Mouse (Mus musculus) intestine, embryonic 16.5 days (tissue): ENCODE measurements around the gene Dach2. TPM values are rescaled to one million over a fixed set of nuclear protein-coding genes. Genes with fewer than 3 reads are reported as not detected.
"Not testable (repeated sequence)": the region's sequence is repeated elsewhere in the genome, so short reads cannot be mapped to it uniquely, and the experiment has no call there.

Experiments
- ATAC-seq: fragments of 200-750 bp; cut with Nextera tagmentation; 2 replicates; pipeline ENCODE4 v1.8.0; 2017; ENCODE audit warnings: moderate TSS enrichment, moderate library complexity
- H3K27ac ChIP-seq: fragments of 300-500 bp; sonication (generic); 2 replicates; pipeline ENCODE4 v1.5.1; 2014; ENCODE audit warnings: mild to moderate bottlenecking, low read length
- H3K27me3 ChIP-seq: fragments of 300-500 bp; sonication (generic); replicated peaks from 2 replicates; pipeline ENCODE4 v1.6.1; 2014; ENCODE audit warnings: low read length, control low read depth, mixed read lengths; ENCODE audit not compliant: control insufficient read depth, insufficient read depth
- H3K36me3 ChIP-seq: fragments of 300-500 bp; sonication (generic); 2 replicates; pipeline ENCODE4 v1.6.1; 2014; ENCODE audit warnings: low read length, control low read depth; ENCODE audit not compliant: control insufficient read depth, insufficient read depth
- H3K4me1 ChIP-seq: fragments of 300-500 bp; sonication (generic); 2 replicates; pipeline ENCODE4 v1.6.1; 2014; ENCODE audit warnings: low read length, control low read depth, mixed read lengths; ENCODE audit not compliant: control insufficient read depth, insufficient read depth
- H3K4me2 ChIP-seq: fragments of 300-500 bp; sonication (generic); 2 replicates; pipeline ENCODE4 v1.6.1; 2014; ENCODE audit warnings: low read depth, low read length, control low read depth
- H3K4me3 ChIP-seq: fragments of 300-500 bp; sonication (generic); 2 replicates; pipeline ENCODE4 v1.5.1; 2014; ENCODE audit warnings: mild to moderate bottlenecking, low read length
- H3K9ac ChIP-seq: fragments of 300-500 bp; sonication (generic); 2 replicates; pipeline ENCODE4 v1.6.1; 2014; ENCODE audit warnings: low read depth, low read length
- H3K9me3 ChIP-seq: fragments of 300-500 bp; sonication (generic); 2 replicates; pipeline ENCODE4 v1.6.1; 2016; ENCODE audit warnings: low read length, control low read depth; ENCODE audit not compliant: control insufficient read depth
- WGBS: fragments of 180-500 bp; shearing (Covaris S2); extraction: QIAGEN DNeasy Blood & Tissue Kit; methylation state at CpG from one replicate; pipeline ENCODE4 v1.1.7; 2014; 5-methylcytosine and 5-hydroxymethylcytosine counted together
- polyA plus RNA-seq: library from polyadenylated mRNA; unstranded; fragments of >200 nt; fragmentation: Nextera tagmentation; extraction: Ambion mirVana; gene quantifications from 2 replicates; pipeline ENCODE4 v1.2.1, GENCODE M21; 2015

Dach2 gene
- polyA plus RNA-seq, result 3.0 and 3.2 TPM in 2 replicates

- peak within 1 kb of the TSS; percentile 68 for H3K27ac ChIP-seq
- ATAC-seq, result peak; percentile 75
- no peaks in the 10 kb centered on the region for H3K4me1 ChIP-seq
- peak within 1 kb of the TSS; percentile 62 for H3K9ac ChIP-seq
- H3K4me3 ChIP-seq, result peak within 1 kb of the TSS; percentile 57
- peak within 1 kb of the TSS; percentile 60 for H3K4me2 ChIP-seq
- no peaks in the 10 kb centered on the region for H3K36me3 ChIP-seq
- H3K9me3 ChIP-seq, result no peaks in the 10 kb centered on the region
- WGBS, result 19% methylated on average over 21 of the region's 21 CpGs
- no peaks in the 10 kb centered on the region for H3K27me3 ChIP-seq
Measured at GRCm38 (mm10) chrX:113297404-113297803, at the start of gene Dach2. Gene Dach2 (plus strand): TSS chrX:113297510.

DNA sequence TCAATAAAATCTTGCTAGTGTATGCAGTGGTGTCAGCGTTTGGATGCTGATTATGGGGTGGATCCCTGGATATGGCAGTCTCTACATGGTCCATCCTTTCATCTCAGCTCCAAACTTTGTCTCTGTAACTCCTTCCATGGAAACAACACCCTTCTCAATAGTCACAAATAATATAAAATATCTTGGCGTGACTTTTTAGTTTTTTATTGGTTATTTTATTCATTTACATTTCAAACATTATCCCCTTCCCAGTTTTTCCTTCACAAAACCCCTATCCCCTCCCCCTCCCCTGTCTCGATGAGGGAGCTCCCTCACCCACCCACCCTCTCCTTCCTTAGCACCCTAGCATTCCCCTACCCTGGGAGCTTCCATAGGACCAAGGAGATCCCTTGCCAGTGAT, 44.9 kb upstream of the Dach2 start:
- H3K27ac ChIP-seq, H3K36me3 ChIP-seq, H3K9ac ChIP-seq, H3K27me3 ChIP-seq, ATAC-seq, H3K9me3 ChIP-seq, H3K4me2 ChIP-seq, H3K4me1 ChIP-seq, H3K4me3 ChIP-seq: not testable (repeated sequence)
- 78% methylated on average over 2 of the region's 3 CpGs for WGBS

DNA sequence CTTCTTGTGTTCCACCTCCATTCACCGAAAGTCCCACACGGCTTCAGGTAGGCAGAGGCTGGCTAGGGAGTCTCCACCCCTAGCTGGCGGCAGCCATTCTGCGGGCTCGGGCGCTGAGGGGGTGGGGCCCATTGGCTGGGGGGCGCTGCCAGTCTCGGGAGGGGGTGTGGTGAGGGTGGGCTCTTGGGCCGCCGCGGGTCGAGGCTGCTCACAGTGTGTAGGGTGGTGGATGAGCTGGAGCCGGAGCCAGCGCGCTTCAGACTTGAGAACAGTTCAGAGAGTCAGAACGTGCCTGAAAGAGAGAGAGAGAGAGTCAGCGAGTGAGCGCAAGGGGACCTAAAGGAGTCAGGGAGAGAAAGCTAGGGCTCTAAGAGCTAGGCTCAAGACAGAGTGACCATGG, 721 bp downstream of the Dach2 start:
- 22% methylated on average over 15 of the region's 18 CpGs for WGBS
- peak; percentile 99 for ATAC-seq
- Histone ChIP-seq H3K4me3 (peak overlapping the region; percentile 57), H3K4me1 (no peaks in the 10 kb centered on the region), H3K36me3 (no peaks in the 10 kb centered on the region), H3K9me3 (no peaks in the 10 kb centered on the region), H3K4me2 (peak overlapping the region; percentile 60), H3K27ac (peak overlapping the region; percentile 68), H3K27me3 (no peaks in the 10 kb centered on the region), H3K9ac (peak overlapping the region; percentile 62)

- WGBS, result 17% methylated on average over 19 of the region's 19 CpGs
- H3K4me2 ChIP-seq, result peak overlapping the region; percentile 60
- H3K9me3 ChIP-seq, result no peaks in the 10 kb centered on the region
- H3K36me3 ChIP-seq, result no peaks in the 10 kb centered on the region
- H3K4me3 ChIP-seq, result peak overlapping the region; percentile 57
- peak overlapping the region; percentile 68 for H3K27ac ChIP-seq
- peak overlapping the region; percentile 62 for H3K9ac ChIP-seq
- peak; percentile 49 for ATAC-seq
- H3K27me3 ChIP-seq, result no peaks in the 10 kb centered on the region
- no peaks in the 10 kb centered on the region for H3K4me1 ChIP-seq
Measured at GRCm38 (mm10) chrX:113298468-113298867, 1.2 kb downstream of the Dach2 start.

DNA sequence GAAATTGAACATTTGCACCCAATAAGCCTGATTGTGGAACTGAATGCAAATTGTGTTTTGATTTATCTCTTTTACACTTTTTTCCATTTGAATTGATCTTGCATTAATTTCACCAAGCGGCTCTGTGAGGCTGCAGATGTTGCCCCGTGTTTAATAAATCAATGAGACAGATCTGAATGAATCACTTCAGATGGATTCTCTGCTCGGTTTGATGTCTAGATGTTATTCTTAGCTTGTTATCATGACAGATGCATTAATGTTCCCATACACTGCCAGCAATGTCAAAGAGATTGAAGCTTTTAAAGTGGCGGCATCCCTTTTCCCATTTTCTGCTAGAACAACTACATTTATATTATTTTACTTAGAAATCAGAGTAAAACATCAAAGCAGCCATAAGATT, 7.0 kb downstream of the Dach2 start:
- no peak for ATAC-seq
- Histone ChIP-seq H3K27me3 (no peaks in the 10 kb centered on the region), H3K9ac (no peak overlapping the region), H3K36me3 (no peaks in the 10 kb centered on the region), H3K27ac (no peak overlapping the region), H3K4me3 (no peak overlapping the region), H3K9me3 (no peaks in the 10 kb centered on the region), H3K4me2 (no peak overlapping the region), H3K4me1 (no peaks in the 10 kb centered on the region)
- 56% methylated on average over 4 of the region's 4 CpGs for WGBS

- peak; percentile 56 for ATAC-seq
- Histone ChIP-seq H3K27me3 (no peaks in the 10 kb centered on the region), H3K4me3 (no peak overlapping the region)
Measured at GRCm38 (mm10) chrX:113338143-113338542, 40.8 kb downstream of the Dach2 start.

GRCm38 (mm10) chrX:113394417-113394816, 97.1 kb downstream of the Dach2 start:
- ATAC-seq, result no peak
- Histone ChIP-seq H3K9ac (no peak overlapping the region), H3K4me3 (no peak overlapping the region), H3K4me2 (no peak overlapping the region), H3K9me3 (no peaks in the 10 kb centered on the region), H3K27ac (no peak overlapping the region), H3K4me1 (no peaks in the 10 kb centered on the region), H3K27me3 (no peaks in the 10 kb centered on the region), H3K36me3 (no peaks in the 10 kb centered on the region)
- WGBS, result 37% methylated on average over 3 of the region's 3 CpGs

More at GRCm38 (mm10) chrX:113338143-113338542, 40.8 kb downstream of the Dach2 start:
- Histone ChIP-seq H3K4me2 (no peak overlapping the region), H3K36me3 (no peaks in the 10 kb centered on the region), H3K27ac (no peak overlapping the region), H3K4me1 (no peaks in the 10 kb centered on the region), H3K9ac (no peak overlapping the region), H3K9me3 (no peaks in the 10 kb centered on the region)
- 33% methylated on average over 3 of the region's 3 CpGs for WGBS

DNA sequence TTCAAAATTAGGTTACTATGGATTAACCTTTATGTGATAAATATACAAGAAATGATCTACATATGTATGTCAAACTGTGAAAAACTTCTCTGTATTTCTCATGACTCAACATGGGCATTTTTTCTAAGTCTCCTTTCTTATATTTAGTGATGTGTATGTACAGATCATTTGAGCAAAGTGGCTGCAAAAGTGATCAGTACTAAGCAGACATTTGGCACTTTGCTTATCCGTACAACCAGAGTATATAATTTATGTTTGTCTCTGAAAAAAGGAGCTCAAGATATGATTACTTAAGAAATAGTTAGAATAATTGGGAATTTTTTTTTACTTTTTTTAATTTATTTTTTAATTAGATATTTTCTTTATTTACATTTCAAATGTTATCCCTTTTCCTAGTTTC, 111.4 kb downstream of the Dach2 start:
- Histone ChIP-seq H3K4me1 (no peaks in the 10 kb centered on the region), H3K4me3 (no peak overlapping the region), H3K9ac (no peak overlapping the region), H3K9me3 (no peaks in the 10 kb centered on the region), H3K4me2 (no peak overlapping the region), H3K36me3 (no peaks in the 10 kb centered on the region), H3K27ac (no peak overlapping the region), H3K27me3 (no peaks in the 10 kb centered on the region)
- 81% methylated on average over 1 of the region's 1 CpGs for WGBS
- ATAC-seq, result no peak

DNA sequence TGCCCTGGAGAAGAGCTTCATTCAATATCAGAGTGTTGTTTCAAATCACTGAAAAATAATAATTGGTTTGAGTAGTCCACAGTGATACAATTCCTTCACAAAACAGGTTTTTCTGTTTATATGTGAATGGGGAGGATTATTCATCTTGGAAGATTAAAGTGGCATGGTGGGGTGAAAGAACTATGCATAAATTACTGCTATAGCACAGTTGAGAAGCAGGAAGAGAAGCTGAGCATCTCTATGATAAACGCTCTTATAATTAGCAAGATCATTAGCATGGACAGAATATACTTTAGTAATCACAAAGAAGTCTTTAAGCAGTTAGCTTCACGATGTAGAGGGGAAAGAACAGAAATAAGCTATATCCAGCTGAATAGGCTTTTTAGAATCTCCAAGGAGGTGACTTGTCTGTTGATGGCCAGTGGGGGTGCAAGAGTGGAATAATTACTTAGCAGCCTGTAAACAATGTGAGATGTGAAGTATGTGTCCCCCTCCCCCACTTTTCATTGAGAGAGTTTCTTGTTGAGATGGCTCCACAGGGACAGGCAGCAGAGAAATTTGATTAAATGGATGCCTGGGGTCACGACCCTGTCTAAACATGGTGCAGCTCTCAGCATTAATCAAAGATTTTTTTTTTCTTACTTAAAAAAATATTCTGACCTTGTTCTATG, 124.3 kb downstream of the Dach2 start:
- H3K36me3 ChIP-seq, result no peaks in the 10 kb centered on the region
- ATAC-seq, result no peak
- no peak overlapping the region for H3K27ac ChIP-seq
- WGBS, result 57% methylated on average over 3 of the region's 3 CpGs
- no peak overlapping the region for H3K4me3 ChIP-seq
- H3K4me1 ChIP-seq, result no peaks in the 10 kb centered on the region
- no peaks in the 10 kb centered on the region for H3K9me3 ChIP-seq
- no peaks in the 10 kb centered on the region for H3K27me3 ChIP-seq
- no peak overlapping the region for H3K4me2 ChIP-seq
- H3K9ac ChIP-seq, result no peak overlapping the region

- Histone ChIP-seq H3K9ac (no peak overlapping the region), H3K9me3 (no peaks in the 10 kb centered on the region), H3K4me3 (no peak overlapping the region), H3K27me3 (no peaks in the 10 kb centered on the region), H3K36me3 (no peaks in the 10 kb centered on the region), H3K27ac (no peak overlapping the region), H3K4me1 (no peaks in the 10 kb centered on the region), H3K4me2 (no peak overlapping the region)
- 68% methylated on average over 1 of the region's 1 CpGs for WGBS
- no peak for ATAC-seq
Measured at GRCm38 (mm10) chrX:113482131-113482530, 184.8 kb downstream of the Dach2 start.
